Mouse (Mus musculus) heart, adult 2 months (tissue): Measurements from ENCODE around the gene Shroom3. TPM values are rescaled to one million over a fixed set of nuclear protein-coding genes. Genes with fewer than 3 reads are reported as not detected.

ENCODE experiments used
- DNase-seq, 2 experiments: peaks; one replicate each; pipeline ENCODE4 v3.0.0; 2021
- H3K27ac ChIP-seq: fragments of 200-600 bp; 2 replicates; pipeline ENCODE4 v1.8.1; 2022
- H3K27me3 ChIP-seq: fragments of 200-500 bp; 2 replicates; pipeline ENCODE4 v1.6.1; 2012; ENCODE audit warnings: mild to moderate bottlenecking, low read length, inconsistent platforms, mixed read lengths; ENCODE audit not compliant: control insufficient read depth, insufficient read depth
- H3K36me3 ChIP-seq: fragments of 200-500 bp; 2 replicates; pipeline ENCODE4 v1.6.1; 2012; ENCODE audit warnings: low read length, inconsistent platforms; ENCODE audit not compliant: control insufficient read depth, insufficient read depth
- H3K4me1 ChIP-seq: fragments of 200-500 bp; 2 replicates; pipeline ENCODE4 v1.6.1; 2011; ENCODE audit warnings: low read length; ENCODE audit not compliant: control insufficient read depth, insufficient read depth
- H3K4me3 ChIP-seq: fragments of 200-600 bp; 2 replicates; pipeline ENCODE4 v1.8.1; 2022
- H3K79me2 ChIP-seq: fragments of 200-500 bp; replicated peaks from 2 replicates; pipeline ENCODE4 v1.6.1; 2012; ENCODE audit warnings: mild to moderate bottlenecking, inconsistent platforms, low read length, moderate library complexity, mixed read lengths; ENCODE audit not compliant: control insufficient read depth, insufficient read depth
- H3K9ac ChIP-seq: fragments of 200-500 bp; 2 replicates; pipeline ENCODE4 v1.6.1; 2012; ENCODE audit warnings: low read depth, mild to moderate bottlenecking, control low read depth, inconsistent platforms, low read length, mixed read lengths
- CTCF ChIP-seq: fragments of 200-600 bp; IDR thresholded peaks from 2 replicates; pipeline ENCODE4 v1.8.1; 2022; ENCODE audit warnings: antibody characterized with exemption, mild to moderate bottlenecking, moderate library complexity
- EP300 ChIP-seq: fragments of 200-500 bp; IDR thresholded peaks from 2 replicates; pipeline ENCODE4 v1.6.1; 2011; ENCODE audit warnings: low read depth, low read length, control low read depth; ENCODE audit not compliant: insufficient read depth
- POLR2A ChIP-seq: fragments of 200-500 bp; IDR thresholded peaks from 2 replicates; pipeline ENCODE4 v1.6.1; 2011; ENCODE audit warnings: mild to moderate bottlenecking, low read depth, low read length, control low read depth; ENCODE audit not compliant: insufficient read depth
- WGBS: fragments of 180-500 bp; shearing (Covaris S2); methylation state at CpG from one replicate; pipeline ENCODE4 v1.1.7; 2018; 5-methylcytosine and 5-hydroxymethylcytosine counted together
- intact Hi-C: fragments of 180-260 bp; cut with DNase I; formaldehyde crosslinking; loops from one replicate; pipeline ENCODE4 v1.15.1; 2025
- polyA plus RNA-seq: library from polyadenylated mRNA; depleted of rRNA; stranded (reverse); fragments of >200 nt; gene quantifications from 2 replicates; pipeline ENCODE4 v1.2.3, GENCODE M21; 2012
- total RNA-seq, 2 experiments: library from RNA; stranded (reverse); gene quantifications; 2 replicates each; pipeline ENCODE4 v1.2.3; 2021

Shroom3 gene
- total and polyA plus RNA-seq, 3 experiments = 32.8 to 38.5 (median 32.8) TPM

- no peak overlapping the region for H3K4me3 ChIP-seq
- intact Hi-C loops = no loop called here
- no peak for DNase-seq
- H3K36me3 ChIP-seq = no peaks in the 10 kb centered on the region
- no peak overlapping the region for H3K27ac ChIP-seq
- H3K9ac ChIP-seq = no peak overlapping the region
- no peaks in the 10 kb centered on the region for H3K4me1 ChIP-seq
- no peaks in the 10 kb centered on the region for H3K79me2 ChIP-seq
- no peak for TF ChIP-seq POLR2A
- TF ChIP-seq EP300 = no peak
- no peak for TF ChIP-seq CTCF
- H3K27me3 ChIP-seq = no peaks in the 10 kb centered on the region
- WGBS = 55% methylated on average over 11 of the region's 11 CpGs
Measured at GRCm38 (mm10) chr5:92701750-92702149, 18.5 kb downstream of the Shroom3 start.

GRCm38 (mm10) chr5:92703671-92704070 lies 20.4 kb downstream of the Shroom3 start:
- intact Hi-C loops = no loop called here
- no peak overlapping the region for H3K27ac ChIP-seq
- no peak overlapping the region for H3K9ac ChIP-seq
- DNase-seq = no peak
- H3K79me2 ChIP-seq = no peaks in the 10 kb centered on the region
- no peak for TF ChIP-seq EP300
- no peak for TF ChIP-seq CTCF
- TF ChIP-seq POLR2A = no peak
- 87% methylated on average over 8 of the region's 8 CpGs for WGBS
- H3K4me1 ChIP-seq = no peaks in the 10 kb centered on the region
- H3K36me3 ChIP-seq = no peaks in the 10 kb centered on the region
- no peaks in the 10 kb centered on the region for H3K27me3 ChIP-seq
- no peak overlapping the region for H3K4me3 ChIP-seq

GRCm38 (mm10) chr5:92707921-92708491 lies 24.8 kb downstream of the Shroom3 start:
- no peak for DNase-seq
- no peaks in the 10 kb centered on the region for H3K27me3 ChIP-seq
- no peak overlapping the region for H3K27ac ChIP-seq
- H3K9ac ChIP-seq = no peak overlapping the region
- intact Hi-C loops = no loop called here
- no peaks in the 10 kb centered on the region for H3K79me2 ChIP-seq
- WGBS = 39% methylated on average over 7 of the region's 7 CpGs
- H3K4me3 ChIP-seq = no peak overlapping the region
- no peak for TF ChIP-seq EP300
- no peaks in the 10 kb centered on the region for H3K4me1 ChIP-seq
- no peaks in the 10 kb centered on the region for H3K36me3 ChIP-seq

GRCm38 (mm10) chr5:92710779-92711178 lies 27.5 kb downstream of the Shroom3 start:
- no peaks in the 10 kb centered on the region for H3K79me2 ChIP-seq
- H3K36me3 ChIP-seq = no peaks in the 10 kb centered on the region
- H3K27me3 ChIP-seq = no peaks in the 10 kb centered on the region
- no peak for DNase-seq
- no peaks in the 10 kb centered on the region for H3K4me1 ChIP-seq
- H3K4me3 ChIP-seq = no peak overlapping the region
- whole genome bisulfite sequencing = 81% methylated on average over 8 of the region's 8 CpGs
- H3K27ac ChIP-seq = no peak overlapping the region
- no peak overlapping the region for H3K9ac ChIP-seq
- TF ChIP-seq CTCF (no peak), POLR2A (no peak), EP300 (no peak)
- intact Hi-C loops = no loop called here

GRCm38 (mm10) chr5:92711666-92712290 lies 28.5 kb downstream of the Shroom3 start:
- H3K36me3 ChIP-seq = no peaks in the 10 kb centered on the region
- no peak overlapping the region for H3K9ac ChIP-seq
- intact Hi-C loops = no loop called here

GRCm38 (mm10) chr5:92712621-92713395 lies 29.6 kb downstream of the Shroom3 start:
- H3K4me3 ChIP-seq = no peak overlapping the region
- no peak for TF ChIP-seq CTCF
- no peak for TF ChIP-seq POLR2A
- TF ChIP-seq EP300 = no peak
- H3K4me1 ChIP-seq = no peaks in the 10 kb centered on the region
- H3K79me2 ChIP-seq = no peaks in the 10 kb centered on the region
- intact Hi-C loops = no loop called here
- DNase-seq = no peak
- no peak overlapping the region for H3K9ac ChIP-seq
- H3K27ac ChIP-seq = no peak overlapping the region
- H3K27me3 ChIP-seq = no peaks in the 10 kb centered on the region
- H3K36me3 ChIP-seq = no peaks in the 10 kb centered on the region
- 89% methylated on average over 5 of the region's 5 CpGs for WGBS

More at GRCm38 (mm10) chr5:92711666-92712290, 28.5 kb downstream of the Shroom3 start:
- Histone ChIP-seq H3K4me1 (no peaks in the 10 kb centered on the region), H3K79me2 (no peaks in the 10 kb centered on the region), H3K27ac (no peak overlapping the region), H3K27me3 (no peaks in the 10 kb centered on the region), H3K4me3 (no peak overlapping the region)
- TF ChIP-seq CTCF (no peak), POLR2A (no peak), EP300 (no peak)
- 81% methylated on average over 5 of the region's 5 CpGs for WGBS
- no peak for DNase-seq
